Mouse (Mus musculus): ENCODE data around the gene Crybb3. TPM values are rescaled to one million over a fixed set of nuclear protein-coding genes. Genes with fewer than 3 reads are reported as not detected.

The Crybb3 gene
- polyA plus RNA-seq, 1 experiment from 2014 or later = 0.71 TPM

DNA sequence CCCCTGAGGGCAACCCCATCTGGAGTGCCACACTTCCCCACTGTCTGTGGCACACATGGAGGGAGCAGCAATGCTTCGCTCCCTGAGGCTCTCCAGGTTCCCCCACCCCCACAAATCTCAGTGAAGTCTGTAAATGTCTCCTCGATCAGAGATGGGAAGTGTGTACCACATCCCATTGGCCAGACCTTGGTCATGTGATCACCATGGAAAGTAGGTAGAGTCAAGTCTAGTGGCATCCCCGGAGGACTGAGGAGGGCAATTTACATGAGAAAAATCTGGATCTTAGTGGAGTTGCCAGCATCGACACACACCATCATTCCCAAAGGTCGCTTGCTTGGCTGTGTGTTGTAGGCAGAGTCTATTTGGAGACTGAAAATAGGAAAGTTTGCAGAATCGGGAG lies 42.8 kb downstream of the Crybb3 start:
- Histone ChIP-seq H3K4me1 (replicated peaks; ENCODE audit: insufficient read depth, low read length) (peaks cover 9% of the 10 kb centered on the region; the same call in 1 of the 2 replicates), H3K9me3 (replicated peaks; ENCODE audit: low read length) (no peaks in the 10 kb centered on the region), H3K4me3 (replicated peaks; ENCODE audit: low read depth, low read length) (no peak overlapping the region), H3K9ac (ENCODE audit: low read depth, low read length) (no peak overlapping the region), H3K4me2 (ENCODE audit: low read length) (no peak overlapping the region), H3K27me3 (ENCODE audit: insufficient read depth, low read length) (no peaks in the 10 kb centered on the region), H3K36me3 (ENCODE audit: insufficient read depth, low read length) (no peaks in the 10 kb centered on the region), H3K27ac (no peak overlapping the region)
- ATAC-seq (replicated peaks; ENCODE audit: low FRiP score, low read depth) (no peak), DNase-seq (ENCODE audit: low spot score) (no peak)
- TF ChIP-seq CTCF (IDR thresholded peaks at IDR 0.05; ENCODE audit: low read depth) = no peak
- 85% methylated on average over 6 of the region's 6 CpGs for WGBS

DNA sequence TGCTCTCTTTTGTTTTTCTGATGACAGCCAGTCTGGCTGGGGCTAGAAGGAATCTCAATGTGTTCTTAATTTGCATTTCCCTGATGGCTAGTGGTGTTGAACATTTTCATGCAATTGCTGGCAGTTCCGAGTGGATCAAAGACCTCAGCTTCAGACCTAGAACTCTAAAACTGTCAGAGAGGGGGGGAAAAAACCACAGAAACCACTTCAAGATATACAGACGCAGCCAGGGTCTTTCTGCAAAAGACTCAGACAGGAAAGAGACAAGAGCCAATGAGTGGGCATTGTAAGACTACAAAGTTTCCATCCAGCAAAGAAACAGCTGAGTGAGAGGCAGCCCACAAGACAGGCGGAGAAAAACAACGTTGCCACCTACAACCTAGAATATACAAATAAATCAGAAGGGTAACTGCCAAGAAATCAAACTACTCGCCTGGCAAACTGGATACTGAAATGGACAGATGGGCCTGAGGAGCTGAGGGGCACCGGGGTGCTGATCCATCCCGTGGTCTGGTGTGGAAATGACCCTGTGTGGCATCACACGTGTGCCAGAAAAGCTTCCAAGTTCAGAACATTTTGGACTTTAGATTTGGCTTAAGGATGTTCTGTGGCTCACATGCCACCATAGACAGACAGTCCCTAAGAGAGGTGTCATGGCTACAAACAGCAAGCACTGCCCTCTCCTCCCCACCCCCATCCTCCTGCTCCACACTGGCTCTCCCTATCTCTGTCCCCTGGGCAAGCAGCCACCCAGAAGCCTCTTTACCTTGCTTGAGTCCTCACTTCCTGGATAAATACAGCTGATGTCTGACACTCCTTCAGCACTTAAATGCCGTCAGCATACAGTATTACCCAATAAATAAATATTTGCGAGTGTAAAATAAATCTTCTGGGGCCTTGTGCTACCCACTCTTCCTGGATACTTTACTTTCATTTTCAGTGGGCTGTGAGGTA lies 46.0 kb downstream of the Crybb3 start:
- H3K4me1 ChIP-seq (replicated peaks; ENCODE audit: insufficient read depth, low read length) = peaks cover 9% of the 10 kb centered on the region; the same call in 1 of the 2 replicates
- no peaks in the 10 kb centered on the region for H3K36me3 ChIP-seq (ENCODE audit: insufficient read depth, low read length)
- no peak overlapping the region for H3K9ac ChIP-seq (ENCODE audit: low read depth, low read length)
- H3K9me3 ChIP-seq (replicated peaks; ENCODE audit: low read length) = no peaks in the 10 kb centered on the region
- H3K27me3 ChIP-seq (ENCODE audit: insufficient read depth, low read length) = no peaks in the 10 kb centered on the region
- no peak overlapping the region for H3K4me2 ChIP-seq (ENCODE audit: low read length)
- WGBS = 42% methylated on average over 10 of the region's 10 CpGs
- no peak for TF ChIP-seq CTCF (IDR thresholded peaks at IDR 0.05; ENCODE audit: low read depth)
- no peak overlapping the region for H3K27ac ChIP-seq
- ATAC-seq (replicated peaks; ENCODE audit: low FRiP score, low read depth) = no peak
- no peak overlapping the region for H3K4me3 ChIP-seq (replicated peaks; ENCODE audit: low read depth, low read length)
- peak; percentile 40 for DNase-seq (ENCODE audit: low spot score)

DNA sequence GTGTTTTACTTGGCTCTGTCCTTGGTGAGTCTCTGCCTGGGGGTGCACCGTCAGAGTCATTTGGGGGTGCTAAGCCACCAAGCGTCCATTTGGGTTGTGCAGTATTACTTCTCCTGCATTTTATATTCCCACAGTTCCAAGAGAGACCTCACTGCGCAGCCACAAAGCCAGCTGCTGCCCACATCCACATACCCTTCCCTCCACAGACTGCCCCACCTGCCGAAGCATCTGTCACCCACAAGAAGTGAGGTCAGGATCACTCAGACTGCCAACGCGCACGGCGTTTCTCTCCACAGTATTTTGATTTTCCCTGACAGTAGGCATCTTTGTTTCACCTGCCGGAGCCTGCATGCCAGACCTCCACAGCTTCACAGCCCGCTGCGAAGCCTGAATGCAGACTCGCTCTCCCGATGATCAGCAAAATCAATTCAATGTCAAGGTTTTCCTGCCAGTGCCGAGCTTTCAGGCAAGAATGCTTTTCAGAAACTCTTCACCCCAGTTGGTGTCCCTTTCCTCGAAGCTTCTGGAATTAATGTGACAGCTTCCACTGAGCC lies 50.1 kb downstream of the Crybb3 start:
- Histone ChIP-seq H3K4me1 (replicated peaks; ENCODE audit: insufficient read depth, low read length) (peaks cover 9% of the 10 kb centered on the region; the same call in 1 of the 2 replicates), H3K27me3 (ENCODE audit: insufficient read depth, low read length) (no peaks in the 10 kb centered on the region), H3K9me3 (replicated peaks; ENCODE audit: low read length) (no peaks in the 10 kb centered on the region), H3K27ac (no peak overlapping the region), H3K4me3 (replicated peaks; ENCODE audit: low read depth, low read length) (no peak overlapping the region), H3K4me2 (ENCODE audit: low read length) (no peak overlapping the region), H3K9ac (ENCODE audit: low read depth, low read length) (no peak overlapping the region), H3K36me3 (ENCODE audit: insufficient read depth, low read length) (no peaks in the 10 kb centered on the region)
- ATAC-seq (replicated peaks; ENCODE audit: low FRiP score, low read depth) (no peak), DNase-seq (ENCODE audit: low spot score) (no peak)
- 58% methylated on average over 15 of the region's 15 CpGs for WGBS
- TF ChIP-seq CTCF (IDR thresholded peaks at IDR 0.05; ENCODE audit: low read depth) = no peak

- Histone ChIP-seq H3K4me2 (ENCODE audit: low read length) (no peak overlapping the region), H3K4me3 (replicated peaks; ENCODE audit: low read depth, low read length) (no peak overlapping the region), H3K27me3 (ENCODE audit: insufficient read depth, low read length) (no peaks in the 10 kb centered on the region), H3K9me3 (replicated peaks; ENCODE audit: low read length) (no peaks in the 10 kb centered on the region), H3K9ac (ENCODE audit: low read depth, low read length) (no peak overlapping the region), H3K27ac (no peak overlapping the region), H3K4me1 (replicated peaks; ENCODE audit: insufficient read depth, low read length) (peaks cover 10% of the 10 kb centered on the region; the same call in 1 of the 2 replicates), H3K36me3 (ENCODE audit: insufficient read depth, low read length) (no peaks in the 10 kb centered on the region)
- DNase-seq (ENCODE audit: low spot score) (no peak), ATAC-seq (replicated peaks; ENCODE audit: low FRiP score, low read depth) (no peak)
- TF ChIP-seq CTCF (IDR thresholded peaks at IDR 0.05; ENCODE audit: low read depth) = no peak
- 60% methylated on average over 3 of the region's 3 CpGs for WGBS
Observed at GRCm38 (mm10) chr5:113030082-113030481, 51.3 kb downstream of the Crybb3 start.

GRCm38 (mm10) chr5:113026706-113027105 lies 54.7 kb downstream of the Crybb3 start:
- no peaks in the 10 kb centered on the region for H3K9me3 ChIP-seq (replicated peaks; ENCODE audit: low read length)
- H3K36me3 ChIP-seq (ENCODE audit: insufficient read depth, low read length) = no peaks in the 10 kb centered on the region
- ATAC-seq (replicated peaks; ENCODE audit: low FRiP score, low read depth) (no peak), DNase-seq (ENCODE audit: low spot score) (no peak)
- H3K9ac ChIP-seq (ENCODE audit: low read depth, low read length) = no peak overlapping the region
- H3K4me2 ChIP-seq (ENCODE audit: low read length) = no peak overlapping the region
- no peak overlapping the region for H3K4me3 ChIP-seq (replicated peaks; ENCODE audit: low read depth, low read length)
- no peak overlapping the region for H3K27ac ChIP-seq
- 68% methylated on average over 5 of the region's 5 CpGs for WGBS
- no peaks in the 10 kb centered on the region for H3K27me3 ChIP-seq (ENCODE audit: insufficient read depth, low read length)
- TF ChIP-seq CTCF (IDR thresholded peaks at IDR 0.05; ENCODE audit: low read depth) = no peak
- H3K4me1 ChIP-seq (replicated peaks; ENCODE audit: insufficient read depth, low read length) = 0 out of 2 replicates have a peak, but pooled peaks cover 4% of the 10 kb centered on the region

Other genes with a start within 250 kb of the Crybb3 start
- gene Myo18b, start 185.2 kb downstream of the Crybb3 start, polyA plus RNA-seq (2015; fragmentation: Nextera tagmentation; extraction: Ambion mirVana) = 0.08 and 0.13 TPM in 2 replicates
- gene Grk3, start 65.8 kb downstream of the Crybb3 start, polyA plus RNA-seq (2015; fragmentation: Nextera tagmentation; extraction: Ambion mirVana) = 4.4 and 5.4 TPM in 2 replicates
- gene Crybb2, start 11.5 kb downstream of the Crybb3 start, polyA plus RNA-seq (2015; fragmentation: Nextera tagmentation; extraction: Ambion mirVana) = not detected in 2 replicates
- gene 2900026A02Rik, start 139.7 kb upstream of the Crybb3 start, polyA plus RNA-seq (2015; fragmentation: Nextera tagmentation; extraction: Ambion mirVana) = 4.8 and 5.0 TPM in 2 replicates
- gene Tmem211, start 145.3 kb upstream of the Crybb3 start, polyA plus RNA-seq (2015; fragmentation: Nextera tagmentation; extraction: Ambion mirVana) = 0.12 and 0.22 TPM in 2 replicates
- 3.4 and 3.7 TPM in 2 replicates for gene Sgsm1, start 229.2 kb upstream of the Crybb3 start, polyA plus RNA-seq (2015; fragmentation: Nextera tagmentation; extraction: Ambion mirVana)

Measured in kidney, postnatal 0 days (tissue).